Mouse (Mus musculus) frontal cortex, postnatal 14 days (tissue): ENCODE results near the gene Dhx33.

Experiments
- DNase-seq, 2 experiments: peaks; one replicate each; pipeline ENCODE4 v3.0.0; 2022; ENCODE audit warnings: low spot score in 2 of 2

Dhx33 gene

DNA sequence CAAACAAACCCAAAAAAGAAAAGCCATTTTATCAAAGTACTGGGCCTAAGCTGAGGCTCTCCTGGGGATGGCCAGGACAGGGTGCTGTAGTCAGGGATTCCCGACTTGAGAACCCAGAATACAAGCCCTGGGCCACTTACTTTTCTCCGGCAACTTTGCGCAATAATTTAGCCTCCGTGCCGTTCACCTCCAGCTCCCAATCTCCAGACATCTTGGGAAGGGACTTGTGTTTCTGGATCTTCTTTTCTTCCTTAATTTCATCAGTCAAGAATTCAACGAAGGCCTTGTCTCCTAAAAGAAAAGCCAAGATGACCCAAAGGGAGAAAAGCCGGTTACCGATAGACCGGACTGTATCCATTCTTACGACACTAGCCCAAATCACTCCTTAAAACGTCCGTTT is 22.2 kb downstream of the Dhx33 start:
- DNase-seq = no peak

DNA sequence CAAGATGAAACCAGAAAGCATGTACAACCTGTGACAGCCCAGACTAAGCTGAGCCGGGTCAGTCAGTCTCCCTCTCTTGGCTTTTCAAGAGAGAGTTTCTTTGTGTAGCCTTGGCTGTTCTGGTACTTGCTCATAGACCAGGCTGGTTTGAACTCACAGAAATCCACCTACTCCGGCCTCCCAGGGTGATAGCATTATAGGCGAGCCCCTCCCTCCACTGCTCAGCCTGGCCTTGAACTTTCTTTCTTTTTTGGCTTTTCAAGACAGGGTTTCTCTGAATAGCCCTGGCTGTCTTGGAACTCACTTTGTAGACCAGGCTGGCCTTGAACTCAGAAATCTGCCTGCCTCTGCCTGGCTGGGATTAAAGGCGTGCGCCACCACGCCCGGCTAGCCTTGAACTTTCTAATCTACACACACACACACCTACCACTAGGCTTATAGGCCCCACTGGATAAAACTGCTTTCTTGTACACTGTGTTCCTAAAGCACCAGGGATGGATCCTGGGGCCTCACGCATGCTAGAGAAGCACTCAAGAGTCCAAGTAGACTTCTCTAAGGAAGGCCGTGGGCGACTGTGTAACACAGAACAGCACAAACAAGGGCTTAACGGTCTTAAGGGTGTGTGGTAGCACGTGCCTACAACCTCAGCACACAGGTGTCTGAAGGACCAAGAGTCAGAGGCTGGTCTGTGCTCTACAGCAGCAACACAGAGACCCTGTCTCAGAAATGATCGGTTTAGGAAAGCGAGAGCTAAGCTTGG is 23.3 kb downstream of the Dhx33 start:
- DNase-seq = no peak

DNA sequence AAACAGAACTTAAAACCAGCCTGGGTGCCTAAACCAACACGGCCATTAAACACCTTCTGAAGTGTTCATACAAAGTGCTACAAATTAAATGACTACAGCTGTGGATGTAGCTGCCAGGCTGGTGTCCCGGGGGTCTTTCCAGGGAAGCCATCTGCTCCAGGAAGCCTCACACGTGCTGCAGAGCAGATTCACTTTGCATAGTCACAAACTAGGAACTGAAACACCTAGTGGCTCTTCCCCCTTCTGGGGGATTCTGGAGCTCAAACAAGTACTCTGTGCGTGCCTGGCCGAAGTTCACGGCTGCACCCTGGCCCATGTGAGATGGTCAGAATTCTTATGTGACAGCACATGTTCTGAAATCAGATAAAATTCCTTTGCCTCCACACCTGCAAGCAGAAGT is 24.0 kb downstream of the Dhx33 start:
- no peak for DNase-seq

DNA sequence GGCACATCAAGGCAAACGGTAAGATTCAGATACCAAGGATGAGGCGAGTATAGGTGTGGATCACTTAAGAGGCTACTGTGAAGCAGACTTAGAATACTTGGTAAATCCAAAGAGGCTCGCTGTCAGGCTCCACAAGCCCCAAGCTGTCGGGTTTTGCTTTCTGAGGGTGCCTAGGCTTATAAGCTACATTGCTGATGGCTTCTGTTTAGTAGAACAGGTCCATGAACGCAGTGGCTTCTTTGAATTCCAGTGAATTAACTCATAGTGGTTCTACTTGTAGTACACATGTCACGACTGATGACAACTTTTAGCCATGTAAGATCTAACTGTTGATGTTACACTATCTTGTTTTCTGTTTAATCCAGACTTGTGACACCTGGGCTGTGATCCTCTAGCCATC is 26.9 kb downstream of the Dhx33 start:
- DNase-seq = no peak

DNA sequence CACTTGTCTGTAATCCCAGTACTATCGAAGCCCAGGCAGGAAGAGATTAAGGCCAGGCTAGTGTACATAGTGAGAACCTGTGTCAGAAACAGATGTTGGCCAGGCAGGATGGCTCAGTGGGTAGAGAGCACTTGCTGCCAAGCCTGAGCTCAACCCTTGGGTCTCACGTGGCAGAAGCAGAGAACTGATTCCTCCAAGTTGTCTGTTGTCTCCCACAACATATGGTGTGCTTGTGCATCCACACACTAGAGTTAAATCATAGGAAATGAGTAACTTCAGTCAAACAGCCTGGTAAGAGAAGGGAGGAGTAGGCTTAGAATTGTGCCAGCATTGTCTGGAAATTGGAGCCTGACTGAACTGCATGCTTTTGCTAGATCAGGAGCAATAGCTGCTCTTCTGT is 29.0 kb downstream of the Dhx33 start:
- no peak for DNase-seq

DNA sequence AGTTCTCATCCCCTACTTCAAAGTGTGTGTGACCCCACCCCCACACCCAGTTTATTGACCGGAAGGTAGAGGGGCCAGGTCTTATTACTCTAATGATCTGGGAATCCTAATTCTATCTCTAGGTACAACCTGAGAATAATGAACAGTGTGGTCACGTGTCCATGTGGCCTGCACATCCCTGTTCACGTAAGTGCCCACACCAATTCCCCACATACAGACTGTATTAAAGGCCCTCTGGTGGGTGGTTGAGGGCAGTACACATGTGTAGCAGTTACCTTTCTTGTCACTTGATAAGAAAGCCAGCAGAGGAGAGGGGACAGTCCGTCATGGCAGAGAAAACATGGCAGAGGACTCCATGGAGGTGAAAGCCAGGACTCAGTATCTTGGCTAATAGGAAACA is 30.3 kb downstream of the Dhx33 start:
- DNase-seq = no peak

DNA sequence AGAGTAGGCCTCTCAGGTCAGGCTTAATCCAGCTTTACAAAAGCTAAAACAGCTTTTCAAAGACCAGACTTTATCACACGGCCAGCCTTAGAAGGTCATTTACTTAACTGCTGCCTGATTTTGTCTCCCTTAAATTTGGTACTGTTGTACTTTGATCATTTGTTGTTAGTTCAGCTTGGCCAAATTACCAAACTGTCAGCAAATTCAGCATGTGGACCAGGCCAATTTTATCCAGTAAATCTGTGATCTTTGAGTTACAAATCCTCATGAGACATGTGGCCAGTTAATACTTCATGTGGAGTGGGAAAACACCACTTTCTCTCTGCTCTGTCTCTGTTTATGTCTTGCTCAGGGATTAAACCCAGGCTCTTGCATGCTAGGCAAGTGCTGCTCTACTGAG is 31.7 kb downstream of the Dhx33 start:
- no peak for DNase-seq

DNA sequence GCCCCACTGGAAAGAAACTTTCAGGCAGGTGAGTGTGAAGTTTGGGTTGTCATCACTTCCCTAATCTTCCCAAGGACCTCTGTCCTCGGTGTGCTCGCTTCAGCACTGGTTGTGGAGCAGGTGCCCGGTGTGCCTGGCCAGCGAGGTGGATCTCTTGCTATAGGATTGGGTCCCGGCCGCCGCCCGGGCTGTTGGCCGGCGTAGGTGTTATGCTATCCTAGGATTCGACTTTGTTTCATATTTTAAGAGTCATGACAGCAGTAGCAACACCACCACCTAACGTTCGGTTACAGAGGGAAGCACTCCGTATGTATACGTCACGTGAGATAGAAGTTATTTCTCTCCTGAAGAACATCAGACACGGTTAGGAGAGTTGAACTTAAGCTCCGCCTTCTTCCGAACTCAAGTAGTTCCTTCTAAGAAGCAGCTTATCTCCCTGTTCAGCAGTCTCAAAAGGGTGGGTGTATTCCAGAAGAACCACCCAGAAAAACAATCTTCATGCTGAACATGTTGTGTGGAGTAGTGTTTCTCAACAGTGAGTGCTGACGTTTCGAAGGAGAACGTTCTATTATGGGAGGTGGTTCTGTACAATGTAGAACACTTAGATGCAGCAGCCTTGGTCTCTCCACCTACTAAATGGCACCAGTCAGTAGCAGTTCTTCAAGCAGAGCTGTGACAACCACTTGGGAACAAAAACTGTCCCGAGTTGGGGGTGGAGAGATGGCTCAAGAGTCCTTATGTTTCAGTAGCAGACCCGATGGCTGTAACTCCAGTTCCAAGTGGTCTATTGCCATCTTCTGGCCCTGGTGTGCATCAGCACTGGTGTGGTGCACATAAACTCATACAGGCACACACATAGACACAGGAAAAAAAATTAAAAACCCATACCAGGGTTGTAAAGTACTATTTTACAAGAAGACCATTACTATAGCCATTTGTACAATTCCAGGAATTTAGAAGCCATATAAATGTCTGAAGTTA is 33.4 kb downstream of the Dhx33 start:
- DNase-seq = no peak

DNA sequence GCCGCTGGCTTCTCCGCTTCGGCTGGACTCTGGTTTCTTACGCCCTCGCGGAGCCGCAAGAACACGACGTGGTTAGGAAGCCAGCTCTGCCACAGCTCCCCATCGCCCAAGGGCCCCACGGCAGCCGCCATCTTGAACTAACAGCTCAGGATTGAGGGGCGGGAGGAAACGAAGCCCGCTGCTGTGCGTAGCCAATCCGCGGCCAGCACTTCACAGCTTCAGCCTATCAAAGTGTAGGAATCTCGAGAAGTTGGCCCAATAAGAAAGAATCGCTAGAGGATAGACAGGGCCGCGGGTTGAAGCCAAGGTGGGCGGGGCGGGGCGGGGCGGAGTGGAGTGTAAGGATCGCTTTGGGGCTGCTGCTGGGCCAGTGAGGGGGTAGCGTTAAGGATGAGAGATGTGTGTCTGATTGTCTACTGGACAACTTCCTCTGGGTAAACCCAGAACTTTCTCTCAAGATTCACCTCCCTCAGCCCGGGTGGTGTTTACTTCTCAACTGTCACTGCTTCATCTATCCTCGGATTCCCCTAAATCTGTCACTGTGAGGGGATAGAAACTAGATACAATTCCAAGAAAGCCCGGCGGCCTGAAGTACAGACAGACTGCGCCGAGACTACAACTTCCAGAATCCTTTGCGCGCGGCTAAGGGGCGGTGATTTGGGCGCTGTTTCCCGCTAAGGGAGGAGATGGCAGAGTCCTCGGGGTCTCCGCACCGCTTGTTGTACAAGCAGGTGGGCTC is 34.2 kb downstream of the Dhx33 start, which contains the start of the genes Nup88 and Rpain:
Gene Nup88, minus strand, starts transcription at position 153 of the 739 bp plus-strand sequence.
Gene Rpain, plus strand, starts transcription at position 393 of the 739 bp plus-strand sequence.
- peak; percentile 90 to 93 for DNase-seq

DNA sequence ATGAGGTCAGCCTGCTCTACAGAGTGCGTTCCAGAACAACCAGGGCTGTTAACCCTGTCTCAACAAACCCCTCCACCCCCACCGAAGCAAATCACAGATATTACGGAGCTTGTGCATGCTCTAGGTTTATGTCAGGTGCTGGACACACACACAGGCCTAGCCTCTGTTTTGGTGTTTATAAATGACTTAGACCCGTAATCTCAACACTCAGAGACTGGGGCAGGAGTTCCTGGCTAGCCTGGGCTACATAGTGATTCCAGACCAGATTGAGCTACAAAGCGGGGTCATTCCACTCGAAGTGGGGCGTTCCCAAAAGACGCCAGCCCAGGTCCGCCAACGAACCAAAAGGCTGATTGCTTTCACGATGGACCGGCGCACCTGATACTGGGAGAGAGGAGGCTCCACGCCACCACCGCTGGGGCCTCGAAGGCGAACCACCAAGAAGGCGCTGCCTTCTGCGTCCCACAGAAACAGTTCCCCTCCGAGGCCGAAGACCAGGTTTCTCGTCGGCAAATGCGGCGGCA is 34.9 kb downstream of the Dhx33 start:
- DNase-seq = no peak

DNA sequence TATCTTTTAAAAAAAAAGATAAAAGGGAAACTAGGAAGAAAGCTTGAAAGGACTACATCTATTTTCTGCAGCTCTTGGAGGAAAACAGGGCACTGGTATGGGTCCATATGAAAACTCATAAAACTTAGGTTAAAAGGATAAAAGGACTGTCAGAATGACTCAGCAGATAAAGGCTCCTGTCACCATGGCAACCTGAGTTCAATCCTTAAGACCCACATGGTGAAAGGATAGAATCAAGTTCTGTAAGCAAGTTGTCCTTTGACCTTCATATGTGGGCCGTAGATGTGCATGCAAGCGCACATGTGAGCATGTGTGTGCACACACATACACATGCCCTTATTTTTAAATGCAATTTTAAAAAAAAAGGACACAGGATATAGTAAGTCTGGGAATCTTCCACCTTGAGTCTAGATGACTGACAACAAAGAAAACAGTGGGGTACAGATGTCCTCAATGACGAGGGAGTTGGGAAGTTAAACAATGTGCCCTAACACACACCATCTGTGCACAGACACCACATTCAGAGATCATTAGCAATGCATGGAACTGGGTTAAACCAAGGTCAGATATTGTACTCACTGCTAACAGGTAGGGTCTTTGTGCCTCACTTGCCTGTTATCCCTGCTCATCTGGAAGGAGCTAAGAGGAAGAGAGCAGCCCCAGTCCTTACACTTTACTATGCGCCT is 39.9 kb downstream of the Dhx33 start:
- no peak for DNase-seq

DNA sequence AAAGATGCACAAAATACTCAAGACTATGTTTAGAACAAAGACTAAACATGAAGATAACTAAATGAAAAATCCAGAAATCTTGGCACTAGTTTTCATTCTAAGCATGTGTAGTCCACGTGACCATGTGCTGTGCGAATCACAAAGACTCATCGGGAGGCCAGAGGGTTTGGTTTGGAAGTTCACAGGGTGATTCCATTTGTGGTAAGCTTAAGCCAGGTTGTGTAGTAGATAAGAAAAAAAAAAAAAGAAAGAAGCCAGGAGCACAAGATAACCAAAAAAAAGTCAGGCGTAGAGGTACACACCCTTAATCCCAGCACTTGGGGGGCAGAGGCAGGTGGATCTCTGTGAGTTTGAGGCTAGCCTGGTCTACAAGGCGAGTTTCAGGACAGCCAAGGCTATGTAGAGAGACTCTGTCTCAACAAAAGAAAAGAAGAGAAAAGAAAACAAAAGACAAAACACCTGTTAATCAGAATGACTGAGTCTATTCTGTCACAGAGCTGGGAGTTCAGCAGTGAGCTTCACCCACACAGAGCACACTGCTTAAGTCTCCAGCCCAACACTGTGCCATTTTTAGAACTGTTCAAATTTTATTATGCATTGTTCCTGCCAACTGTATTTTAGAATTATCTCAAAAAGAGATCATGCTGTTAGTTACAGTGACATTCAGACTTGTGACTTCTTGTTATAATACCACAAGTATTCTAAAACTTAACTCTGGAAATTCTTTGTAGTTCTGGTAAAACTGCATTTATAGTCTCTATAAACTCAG is 43.3 kb downstream of the Dhx33 start:
- DNase-seq = no peak

DNA sequence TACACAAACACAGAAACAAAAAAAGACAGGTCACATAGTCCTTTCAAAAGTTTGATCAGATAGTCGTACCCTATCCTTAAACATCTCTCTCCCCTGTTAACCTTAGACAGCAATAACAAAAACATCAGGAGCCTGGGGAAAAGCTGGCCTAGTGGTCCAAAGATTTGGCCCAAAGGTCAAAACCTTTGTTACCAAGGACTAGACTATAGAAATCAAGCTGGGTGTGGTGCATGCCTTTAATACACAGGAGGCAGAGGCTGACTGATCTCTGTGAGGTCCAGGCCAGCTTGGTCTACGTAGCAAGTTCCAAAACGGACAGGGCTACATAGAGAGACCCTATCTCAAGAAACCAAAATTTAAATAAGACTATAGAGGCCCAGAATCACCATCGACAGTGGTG is 49.5 kb downstream of the Dhx33 start:
- no peak for DNase-seq

DNA sequence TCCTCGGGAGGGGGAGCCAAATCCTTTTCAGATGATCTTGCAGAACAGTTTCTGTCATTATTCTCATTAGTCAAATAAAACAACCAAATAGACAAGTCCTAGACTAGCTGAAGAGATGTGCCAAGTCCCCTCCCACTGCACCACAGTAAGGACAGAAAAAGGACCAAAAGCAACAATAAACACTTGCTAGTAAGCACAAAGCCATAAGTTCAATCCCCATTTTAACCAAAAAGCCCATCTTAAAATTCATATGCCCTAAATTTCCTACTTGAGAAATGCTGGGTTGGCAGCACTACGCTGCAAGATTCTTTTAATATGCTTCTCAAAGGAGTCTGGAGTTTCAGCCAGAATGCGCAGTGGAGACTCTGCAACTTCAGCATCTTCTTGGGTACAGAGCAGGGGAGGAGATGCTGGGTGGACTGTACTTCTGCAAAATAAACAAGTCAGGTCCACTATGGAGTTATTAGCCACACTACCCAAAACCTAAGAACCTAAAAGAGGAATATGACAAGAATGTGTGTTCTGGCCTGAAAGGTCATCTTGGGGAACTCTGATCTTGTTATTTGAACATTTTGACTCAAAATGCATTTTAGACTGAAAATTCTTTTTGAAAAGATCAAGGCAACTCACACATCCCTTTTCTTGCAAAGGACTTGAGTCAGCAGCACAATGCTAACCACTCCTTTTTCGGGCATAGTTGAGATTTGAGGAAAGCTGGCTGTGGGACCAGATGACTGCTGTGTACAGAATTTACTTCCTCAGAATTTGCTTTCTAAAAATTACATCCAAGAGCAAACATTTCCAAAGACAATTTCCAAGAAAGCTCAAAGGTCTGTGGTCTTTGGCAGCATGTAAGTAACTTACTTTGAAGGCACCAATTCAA is 59.1 kb downstream of the Dhx33 start:
- DNase-seq = no peak

DNA sequence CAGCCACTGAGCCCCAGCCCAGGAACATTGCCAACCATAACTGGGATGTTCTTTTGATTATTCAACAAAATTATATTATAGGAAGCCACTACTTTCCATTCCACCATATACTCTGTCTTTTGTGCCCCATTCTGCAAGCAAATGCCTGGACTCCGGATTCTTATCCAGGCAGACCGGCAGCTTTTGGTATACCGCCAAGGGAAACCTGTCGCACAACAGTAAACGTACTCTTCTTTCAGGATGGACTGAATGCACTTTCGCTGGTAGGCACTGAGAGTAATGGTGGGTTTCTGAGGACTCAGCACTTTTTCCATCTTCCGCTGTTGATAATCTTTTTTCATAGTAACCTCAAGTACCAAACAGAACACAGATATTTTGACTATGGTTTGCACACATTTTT is 60.6 kb downstream of the Dhx33 start:
- no peak for DNase-seq

DNA sequence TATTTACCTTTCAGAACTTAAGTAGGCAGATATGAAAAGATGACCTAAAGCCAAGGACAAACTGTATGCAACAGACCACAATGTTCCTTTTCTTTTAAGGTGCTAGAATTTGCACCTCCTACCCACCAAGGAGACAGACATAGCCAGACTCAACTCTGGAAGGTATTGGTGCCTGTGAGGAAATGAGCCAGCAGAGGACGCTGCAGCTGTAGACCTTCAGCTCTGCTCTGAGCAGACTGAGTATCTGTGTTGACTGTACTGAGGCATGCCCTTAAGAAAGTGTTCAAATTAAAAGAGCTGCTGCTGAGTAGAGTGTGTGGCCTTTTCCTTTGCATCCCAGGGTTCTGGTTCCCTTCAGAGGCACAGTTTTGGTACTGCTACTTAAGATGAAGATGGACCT is 61.6 kb downstream of the Dhx33 start:
- no peak for DNase-seq

DNA sequence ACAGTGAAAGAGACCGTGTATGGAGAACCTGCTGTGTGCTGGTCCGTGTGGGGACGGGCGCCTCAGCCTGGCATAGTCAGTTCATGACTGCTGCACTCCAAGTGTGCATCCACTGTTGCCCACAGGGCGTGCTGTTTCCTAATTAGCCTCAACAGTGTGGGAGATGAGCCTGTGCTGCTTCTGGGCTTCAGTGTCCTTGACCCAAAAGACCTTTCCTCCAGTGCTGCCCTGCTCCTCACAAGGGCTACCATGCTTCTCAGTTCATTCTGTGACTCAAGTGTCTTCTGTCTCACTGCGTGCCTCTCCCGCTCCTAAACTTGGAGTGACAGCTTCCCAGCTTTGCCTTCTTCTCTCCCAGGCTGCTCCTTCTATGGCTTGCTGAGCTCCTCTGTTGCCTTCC is 68.9 kb downstream of the Dhx33 start:
- no peak for DNase-seq
